Mouse (Mus musculus) neural tube, embryonic 13.5 days (tissue): Measurements from ENCODE around the gene Gprin1. TPM values are rescaled to one million over a fixed set of nuclear protein-coding genes. Genes with fewer than 3 reads are reported as not detected.

Experiments
- ATAC-seq: fragments of 200-750 bp; cut with Nextera tagmentation; 2 replicates; pipeline ENCODE4 v1.8.0; 2017; ENCODE audit warnings: low read depth, mild to moderate bottlenecking, moderate TSS enrichment, moderate library complexity
- H3K27ac ChIP-seq: fragments of 300-500 bp; sonication (generic); replicated peaks from 2 replicates; pipeline ENCODE4 v1.5.1; 2015; ENCODE audit warnings: moderate library complexity, mild to moderate bottlenecking, inconsistent platforms
- H3K27me3 ChIP-seq: fragments of 300-500 bp; sonication (generic); 2 replicates; pipeline ENCODE4 v1.6.1; 2015; ENCODE audit warnings: mild to moderate bottlenecking, inconsistent platforms
- H3K36me3 ChIP-seq: fragments of 300-500 bp; sonication (generic); 2 replicates; pipeline ENCODE4 v1.6.1; 2015; ENCODE audit warnings: mild to moderate bottlenecking, inconsistent platforms
- H3K4me1 ChIP-seq: fragments of 300-500 bp; sonication (generic); replicated peaks from 2 replicates; pipeline ENCODE4 v1.6.1; 2015; ENCODE audit warnings: inconsistent platforms
- H3K4me2 ChIP-seq: fragments of 300-500 bp; sonication (generic); 2 replicates; pipeline ENCODE4 v1.6.1; 2015; ENCODE audit warnings: inconsistent platforms, mild to moderate bottlenecking, moderate library complexity
- H3K4me3 ChIP-seq: fragments of 300-500 bp; sonication (generic); 2 replicates; pipeline ENCODE4 v1.5.1; 2015; ENCODE audit warnings: mild to moderate bottlenecking, inconsistent platforms
- H3K9ac ChIP-seq: fragments of 300-500 bp; sonication (generic); 2 replicates; pipeline ENCODE4 v1.6.1; 2015; ENCODE audit warnings: moderate library complexity, mild to moderate bottlenecking, inconsistent platforms
- H3K9me3 ChIP-seq: fragments of 300-500 bp; sonication (generic); 2 replicates; pipeline ENCODE4 v1.6.1; 2016; ENCODE audit warnings: inconsistent platforms
- WGBS: fragments of 180-500 bp; shearing (Covaris S2); methylation state at CpG from one replicate; pipeline ENCODE4 v1.1.7; 2015; 5-methylcytosine and 5-hydroxymethylcytosine counted together
- polyA plus RNA-seq: library from polyadenylated mRNA; unstranded; fragments of >200 nt; fragmentation: Nextera tagmentation; extraction: Ambion mirVana; gene quantifications from 2 replicates; pipeline ENCODE4 v1.2.1, GENCODE M21; 2015

Gprin1 gene
- polyA plus RNA-seq, 1 experiment from 2014 or later: 17.5 TPM

DNA sequence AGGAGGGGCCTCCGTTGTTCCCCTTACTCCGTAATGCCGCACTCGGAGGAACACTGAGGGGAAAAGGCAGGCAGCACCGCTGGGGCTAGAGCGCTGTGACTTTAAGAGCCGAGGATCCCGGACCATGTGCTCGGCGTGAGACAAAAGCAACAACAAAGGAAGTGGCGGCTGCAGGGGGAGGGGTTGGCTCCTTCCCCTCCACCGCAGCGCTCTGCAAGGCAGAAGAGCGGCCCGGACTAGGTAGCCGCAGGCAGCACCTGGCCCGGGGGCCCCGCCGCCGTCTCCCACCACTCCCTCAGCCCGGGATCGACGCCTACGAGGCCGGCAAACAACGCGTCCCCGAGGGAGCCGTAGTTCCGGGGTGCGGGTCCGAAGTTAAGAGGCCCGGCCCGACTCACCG, 62.6 kb downstream of the Gprin1 start:
- H3K27ac ChIP-seq: peak overlapping the region; percentile 99
- WGBS: under 1% methylated on average over 34 of the region's 35 CpGs
- peak overlapping the region; percentile 87 for H3K4me2 ChIP-seq
- H3K4me3 ChIP-seq: peak overlapping the region; percentile 97
- no peaks in the 10 kb centered on the region for H3K9me3 ChIP-seq
- peak overlapping the region; percentile 98 for H3K9ac ChIP-seq
- no peaks in the 10 kb centered on the region for H3K27me3 ChIP-seq
- peak; percentile 77 for ATAC-seq
- peaks cover 63% of the 10 kb centered on the region for H3K4me1 ChIP-seq
- H3K36me3 ChIP-seq: peaks cover 31% of the 10 kb centered on the region

Other genes with a start within 250 kb of the Gprin1 start
- gene Simc1, start 246.1 kb downstream of the Gprin1 start, polyA plus RNA-seq: 17.7 and 20.3 TPM in 2 replicates
- gene 4833439L19Rik, start 184.4 kb downstream of the Gprin1 start, polyA plus RNA-seq: 246 and 252 TPM in 2 replicates
- 65.8 and 67.0 TPM in 2 replicates for gene Arl10, start 174.9 kb downstream of the Gprin1 start, polyA plus RNA-seq
- 56.0 and 67.5 TPM in 2 replicates for gene Nop16, start 159.8 kb downstream of the Gprin1 start, polyA plus RNA-seq
- gene Higd2a, start 159.7 kb downstream of the Gprin1 start, polyA plus RNA-seq: 216 and 245 TPM in 2 replicates
- gene Cltb, start 138.5 kb downstream of the Gprin1 start, polyA plus RNA-seq: 137 and 142 TPM in 2 replicates
- 64.5 and 67.7 TPM in 2 replicates for gene Faf2, start 128.1 kb downstream of the Gprin1 start, polyA plus RNA-seq
- gene Rnf44, start 56.0 kb downstream of the Gprin1 start, polyA plus RNA-seq: 84.2 and 92.9 TPM in 2 replicates
- 0.06 and 0.07 TPM in 2 replicates for gene Cdhr2, start 48.4 kb downstream of the Gprin1 start, polyA plus RNA-seq
- 21.1 and 21.6 TPM in 2 replicates for gene Sncb, start 16.7 kb upstream of the Gprin1 start, polyA plus RNA-seq
- gene Eif4e1b, start 34.1 kb upstream of the Gprin1 start, polyA plus RNA-seq: not detected in 2 replicates
- 69.2 and 80.8 TPM in 2 replicates for gene Tspan17, start 39.5 kb upstream of the Gprin1 start, polyA plus RNA-seq
- gene Unc5a, start 199.5 kb upstream of the Gprin1 start, polyA plus RNA-seq: 9.0 and 10.4 TPM in 2 replicates